Mouse (Mus musculus): ENCODE results near the gene Hist1h1c.
"Not testable (repeated sequence)": the region's sequence is repeated elsewhere in the genome, so short reads cannot be mapped to it uniquely, and the experiment has no call there.

Gene Hist1h1c

DNA sequence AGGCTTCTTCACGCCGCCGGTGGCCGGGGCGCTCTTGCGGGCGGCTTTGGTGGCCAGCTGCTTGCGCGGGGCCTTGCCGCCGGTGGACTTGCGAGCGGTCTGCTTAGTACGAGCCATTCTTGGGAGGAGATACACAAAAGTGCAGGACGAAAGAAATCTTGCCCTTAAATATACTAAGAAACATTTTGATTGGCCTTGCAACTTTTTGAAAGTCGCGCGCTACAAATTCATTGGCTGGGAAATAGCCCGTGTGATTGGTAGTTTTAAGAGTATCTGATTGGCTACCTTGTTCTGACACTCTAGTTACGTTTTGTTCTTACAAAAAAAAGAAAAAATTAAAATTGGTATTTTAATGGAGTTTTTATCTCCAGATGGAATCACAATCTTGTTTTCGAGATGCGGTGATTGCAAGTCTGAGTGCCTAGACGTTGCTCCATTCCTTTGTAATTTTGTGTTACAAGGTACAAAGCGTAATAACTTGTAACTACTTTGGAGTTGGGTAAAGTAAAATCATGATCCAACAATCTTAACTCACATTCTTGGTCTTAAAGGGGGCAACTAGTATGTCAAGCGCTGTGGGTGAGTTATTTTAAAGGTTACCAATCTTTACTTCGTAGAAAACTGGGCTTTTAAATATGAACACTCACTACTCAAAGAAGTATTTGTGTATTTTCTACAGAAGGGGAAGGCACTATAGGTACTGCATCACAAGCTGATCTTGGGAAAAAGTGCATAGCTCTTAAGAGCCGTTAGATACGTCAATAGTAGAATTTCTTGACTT, 7.0 kb downstream of the Hist1h1c start, which contains the start of gene Hist1h3c:
TSS of gene Hist1h3c (minus strand) at position 222 of the 781 bp plus-strand sequence.
- peak; percentile 92 for DNase-seq (ENCODE audit: low spot score)

DNA sequence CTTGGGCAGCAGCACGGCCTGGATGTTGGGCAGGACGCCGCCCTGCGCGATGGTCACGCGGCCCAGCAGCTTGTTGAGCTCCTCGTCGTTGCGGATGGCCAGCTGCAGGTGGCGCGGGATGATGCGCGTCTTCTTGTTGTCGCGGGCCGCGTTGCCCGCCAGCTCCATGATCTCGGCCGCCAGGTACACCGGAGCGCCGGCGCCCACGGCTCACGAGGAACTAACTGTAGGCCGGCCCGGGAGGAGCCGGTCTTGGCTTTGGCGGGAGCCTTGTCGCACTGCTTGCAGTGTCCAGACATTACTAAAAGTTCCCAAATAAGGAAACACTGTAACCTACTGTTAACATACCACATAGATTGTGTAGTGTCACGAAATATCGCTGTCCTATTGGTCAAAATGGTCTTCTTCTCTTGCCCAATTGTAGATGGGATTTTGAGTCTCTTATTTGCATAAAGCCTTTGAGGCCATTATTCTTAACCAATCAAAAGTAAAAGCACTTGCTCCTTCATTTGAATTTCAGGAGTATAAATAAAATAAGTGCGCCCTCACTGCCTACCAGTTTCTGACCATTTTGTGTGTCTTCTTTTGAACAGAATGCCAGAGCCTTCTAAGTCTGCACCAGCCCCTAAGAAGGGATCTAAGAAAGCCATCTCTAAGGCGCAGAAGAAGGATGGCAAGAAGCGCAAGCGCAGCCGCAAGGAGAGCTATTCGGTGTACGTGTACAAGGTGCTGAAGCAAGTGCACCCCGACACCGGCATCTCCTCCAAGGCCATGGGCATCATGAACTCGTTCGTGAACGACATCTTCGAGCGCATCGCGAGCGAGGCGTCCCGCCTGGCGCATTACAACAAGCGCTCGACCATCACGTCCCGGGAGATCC, 7.8 kb downstream of the Hist1h1c start, which contains the start of gene Hist1h2bb:
TSS of gene Hist1h2bb (plus strand) at position 534 of the 880 bp plus-strand sequence.
- DNase-seq (ENCODE audit: low spot score), result peak; percentile 78

DNA sequence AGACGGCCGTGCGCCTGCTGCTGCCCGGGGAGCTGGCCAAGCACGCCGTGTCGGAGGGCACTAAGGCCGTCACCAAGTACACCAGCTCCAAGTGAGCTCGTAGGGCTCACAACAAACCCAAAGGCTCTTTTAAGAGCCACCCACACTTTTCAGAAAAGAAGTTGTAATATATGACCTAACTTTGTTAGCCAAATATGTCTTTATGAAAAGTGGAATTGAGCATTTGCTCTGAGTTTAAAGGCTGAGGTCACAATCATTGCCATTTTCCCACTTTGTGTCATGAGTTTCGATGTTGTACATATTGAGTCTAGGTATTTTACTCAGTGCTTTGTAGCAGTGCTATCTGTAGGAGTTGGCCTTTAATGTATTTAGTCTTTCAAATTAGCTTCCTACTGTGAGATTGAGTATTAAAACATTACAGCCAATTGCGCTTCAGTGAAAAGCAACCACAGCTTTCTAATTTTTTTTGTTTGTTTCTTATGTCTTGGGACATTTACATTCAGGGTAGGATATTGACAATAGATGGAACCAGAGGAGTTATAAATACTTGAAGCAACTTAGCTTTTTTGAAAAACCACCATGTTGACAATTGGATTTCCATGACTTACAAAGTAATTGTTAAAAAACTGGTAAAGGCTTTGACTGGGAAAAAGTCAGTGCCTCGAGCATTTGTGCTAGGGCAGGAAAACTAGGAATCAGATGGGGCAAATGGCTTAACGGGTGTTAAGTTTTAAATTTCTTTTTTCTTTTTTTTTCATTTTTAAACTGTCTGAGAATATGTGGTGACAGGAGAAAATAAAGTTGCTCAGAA, 8.7 kb downstream of the Hist1h1c start:
- DNase-seq (ENCODE audit: low spot score), result no peak

DNA sequence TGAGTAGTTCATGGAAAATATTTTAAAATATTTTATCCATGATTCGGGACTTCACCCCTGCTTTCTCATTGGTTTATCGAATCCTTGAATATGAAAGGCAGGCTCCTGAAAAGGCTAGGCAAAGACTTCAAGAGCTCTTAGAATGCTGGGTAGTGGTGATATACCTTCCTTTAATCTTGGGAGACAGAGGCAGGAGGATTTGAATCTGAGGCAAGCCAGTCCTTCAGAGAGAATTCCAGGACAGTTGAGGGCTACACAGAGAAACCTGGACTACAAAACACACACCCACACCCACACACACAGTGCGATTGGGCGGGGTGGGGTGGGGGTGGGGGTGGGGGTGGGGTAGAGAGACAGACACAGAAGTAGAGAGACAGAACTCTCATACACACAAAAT, 9.3 kb downstream of the Hist1h1c start:
- DNase-seq (ENCODE audit: low spot score), result no peak

DNA sequence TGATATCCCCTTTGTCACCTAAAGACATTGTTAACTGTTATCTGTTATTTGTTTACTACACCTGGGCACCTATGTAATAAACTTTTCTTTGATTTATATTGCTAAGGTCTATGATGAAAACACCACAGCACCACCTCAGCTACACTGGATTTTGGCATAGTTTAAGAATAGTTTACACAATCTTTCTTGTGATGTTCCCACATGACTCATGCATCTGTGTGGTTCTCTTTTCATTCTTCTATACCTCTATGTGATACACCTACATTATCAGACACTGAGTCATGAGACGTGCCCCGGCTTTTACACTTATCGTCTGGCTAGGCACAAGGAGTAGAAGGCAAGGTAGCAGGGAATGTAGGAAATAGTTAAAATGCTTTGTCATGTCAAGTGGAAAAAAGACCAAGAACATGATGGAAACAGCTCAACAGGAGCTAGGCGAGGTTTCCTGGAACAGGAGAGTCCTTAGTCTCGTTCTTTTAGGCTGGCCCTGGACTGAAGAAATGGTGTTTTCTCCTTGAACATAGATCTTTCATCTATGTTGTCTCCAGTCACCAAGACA, 11.0 kb downstream of the Hist1h1c start:
- DNase-seq (ENCODE audit: low spot score), result no peak

DNA sequence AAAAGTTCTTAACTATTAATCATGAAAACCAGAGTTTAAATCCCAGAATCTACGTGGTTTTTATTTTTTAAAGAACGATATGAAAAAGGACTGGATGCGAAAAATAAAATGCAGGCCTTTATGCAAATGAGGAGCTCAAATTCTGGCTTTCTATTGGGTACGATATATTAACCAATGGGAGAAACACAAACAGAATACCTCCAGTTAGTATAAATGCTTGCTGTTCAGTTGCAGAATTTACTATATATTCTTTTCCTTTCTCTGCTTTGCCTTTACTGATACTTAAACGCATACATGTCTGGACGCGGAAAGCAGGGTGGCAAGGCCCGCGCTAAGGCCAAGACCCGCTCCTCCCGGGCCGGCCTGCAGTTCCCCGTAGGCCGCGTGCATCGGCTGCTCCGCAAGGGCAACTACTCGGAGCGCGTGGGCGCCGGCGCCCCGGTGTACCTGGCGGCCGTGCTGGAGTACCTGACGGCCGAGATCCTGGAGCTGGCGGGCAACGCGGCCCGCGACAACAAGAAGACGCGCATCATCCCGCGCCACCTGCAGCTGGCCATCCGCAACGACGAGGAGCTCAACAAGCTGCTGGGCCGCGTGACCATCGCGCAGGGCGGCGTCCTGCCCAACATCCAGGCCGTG, 12.3 kb downstream of the Hist1h1c start, which contains the start of gene Hist1h2ab:
TSS of gene Hist1h2ab (plus strand) at position 288 of the 639 bp plus-strand sequence.
- DNase-seq (ENCODE audit: low spot score), result not testable (repeated sequence)

DNA sequence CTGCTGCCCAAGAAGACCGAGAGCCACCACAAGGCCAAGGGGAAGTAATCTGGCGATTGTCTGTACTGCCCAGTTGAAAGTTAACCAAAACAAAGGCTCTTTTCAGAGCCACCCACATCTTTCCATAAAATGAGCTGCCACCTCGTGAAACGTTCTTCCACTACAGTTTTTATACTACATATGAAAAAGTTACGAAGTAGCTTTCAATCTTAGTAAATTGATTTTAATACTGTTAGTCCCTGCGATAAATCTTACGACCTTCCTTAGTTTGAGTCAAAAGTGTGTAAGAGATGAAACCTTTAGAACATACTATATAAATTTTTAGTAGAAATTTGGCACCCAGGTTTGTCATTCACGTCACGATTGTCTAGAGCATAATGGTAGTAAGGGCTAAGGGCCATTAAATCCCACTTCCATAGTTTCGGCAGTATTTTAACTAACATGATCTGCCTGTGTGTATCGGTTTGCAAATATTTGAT, 12.9 kb downstream of the Hist1h1c start:
- no peak for DNase-seq (ENCODE audit: low spot score)

DNA sequence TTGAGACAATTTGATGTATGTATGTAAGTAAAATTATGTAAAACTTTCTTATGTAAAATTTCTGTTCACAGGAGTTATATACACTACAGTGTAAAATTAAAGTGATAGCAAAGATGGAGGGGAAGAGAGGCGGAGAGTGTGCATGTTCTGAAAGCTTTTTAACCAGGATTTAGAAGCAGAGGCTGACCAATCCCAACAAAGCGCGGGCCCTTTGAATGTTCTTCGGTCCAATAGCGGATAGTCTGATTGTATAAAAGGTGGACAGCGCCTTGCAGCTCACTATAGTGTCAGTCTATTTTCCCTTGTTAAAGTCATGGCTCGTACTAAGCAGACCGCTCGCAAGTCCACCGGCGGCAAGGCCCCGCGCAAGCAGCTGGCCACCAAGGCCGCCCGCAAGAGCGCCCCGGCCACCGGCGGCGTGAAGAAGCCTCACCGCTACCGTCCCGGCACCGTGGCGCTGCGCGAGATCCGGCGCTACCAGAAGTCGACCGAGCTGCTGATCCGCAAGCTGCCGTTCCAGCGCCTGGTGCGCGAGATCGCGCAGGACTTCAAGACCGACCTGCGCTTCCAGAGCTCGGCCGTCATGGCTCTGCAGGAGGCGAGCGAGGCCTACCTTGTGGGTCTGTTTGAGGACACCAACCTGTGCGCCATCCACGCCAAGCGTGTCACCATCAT, 13.6 kb downstream of the Hist1h1c start, which contains the start of gene Hist1h3b:
TSS of gene Hist1h3b (plus strand) at position 201 of the 675 bp plus-strand sequence.
- peak; percentile 93 for DNase-seq (ENCODE audit: low spot score)

DNA sequence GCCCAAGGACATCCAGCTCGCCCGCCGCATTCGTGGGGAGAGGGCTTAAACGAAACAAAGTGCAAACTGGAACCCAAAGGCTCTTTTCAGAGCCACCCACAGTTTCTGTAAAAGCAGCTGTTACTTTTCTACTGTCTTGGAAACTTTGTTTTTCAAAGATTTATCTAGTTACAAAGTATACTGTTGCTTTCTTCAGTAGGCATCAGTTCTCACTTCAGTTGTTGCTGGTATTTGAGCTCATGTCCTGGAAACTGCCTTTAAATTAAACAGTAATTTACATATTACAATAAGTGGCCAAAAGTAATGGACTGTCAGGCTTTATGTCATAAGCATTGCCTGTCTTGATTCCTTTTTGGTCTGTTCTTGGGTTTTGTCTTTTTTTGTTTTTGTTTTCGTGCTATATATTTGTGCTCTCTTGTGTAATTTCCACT, 14.1 kb downstream of the Hist1h1c start:
- no peak for DNase-seq (ENCODE audit: low spot score)

DNA sequence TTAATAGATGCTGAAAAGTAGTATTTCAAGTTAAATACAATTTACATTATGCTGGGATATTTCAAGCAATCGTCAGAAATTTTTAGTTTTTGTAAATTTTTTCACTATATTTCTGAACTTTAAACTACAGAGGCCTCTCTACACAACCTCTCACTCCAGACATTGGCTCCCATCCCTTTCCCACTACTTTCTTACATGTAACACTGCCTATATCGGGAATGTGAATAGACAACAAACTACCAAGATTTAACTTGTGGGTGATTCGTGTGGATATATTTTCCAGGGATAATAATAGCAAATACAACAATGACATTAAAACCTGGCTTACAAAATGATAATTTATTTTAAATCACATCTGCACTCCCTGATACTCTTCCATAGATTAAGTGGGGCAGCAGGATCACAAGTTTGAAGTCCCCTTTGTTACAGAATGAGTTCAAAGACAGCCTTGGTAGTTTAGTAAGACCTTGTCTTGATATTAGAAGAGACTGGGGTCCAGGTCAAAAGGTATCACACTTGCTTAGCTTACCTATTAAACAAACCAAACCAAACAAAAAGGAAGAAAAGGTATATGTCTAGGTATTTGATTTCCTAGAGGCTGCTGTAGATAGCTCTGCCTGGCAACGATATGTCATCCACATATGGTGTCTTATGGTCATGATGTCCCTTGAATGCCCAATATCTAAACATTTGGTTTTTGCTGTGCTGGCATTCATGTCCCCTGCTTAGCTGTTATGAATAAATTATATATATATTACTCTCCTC, 14.9 kb downstream of the Hist1h1c start:
- DNase-seq (ENCODE audit: low spot score), result no peak

DNA sequence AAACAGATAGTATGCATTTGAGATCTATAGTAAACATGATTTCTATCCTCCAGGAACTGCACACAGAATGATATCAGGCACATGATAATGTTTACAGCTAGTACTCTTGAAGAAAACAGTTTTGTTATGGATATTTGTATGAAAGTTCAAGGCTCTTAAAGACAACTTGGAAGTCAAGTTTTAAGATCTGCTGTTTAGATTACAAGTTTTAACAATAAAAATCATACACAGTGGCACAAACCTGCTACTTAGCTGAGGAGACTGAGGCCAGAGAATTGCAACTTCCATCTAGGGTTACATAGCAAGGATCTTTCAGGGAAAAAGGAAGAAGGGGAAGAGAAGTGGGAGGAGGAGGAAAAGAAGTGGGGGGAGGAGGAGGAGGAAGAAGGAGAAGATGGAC, 16.4 kb downstream of the Hist1h1c start:
- no peak for DNase-seq (ENCODE audit: low spot score)

DNA sequence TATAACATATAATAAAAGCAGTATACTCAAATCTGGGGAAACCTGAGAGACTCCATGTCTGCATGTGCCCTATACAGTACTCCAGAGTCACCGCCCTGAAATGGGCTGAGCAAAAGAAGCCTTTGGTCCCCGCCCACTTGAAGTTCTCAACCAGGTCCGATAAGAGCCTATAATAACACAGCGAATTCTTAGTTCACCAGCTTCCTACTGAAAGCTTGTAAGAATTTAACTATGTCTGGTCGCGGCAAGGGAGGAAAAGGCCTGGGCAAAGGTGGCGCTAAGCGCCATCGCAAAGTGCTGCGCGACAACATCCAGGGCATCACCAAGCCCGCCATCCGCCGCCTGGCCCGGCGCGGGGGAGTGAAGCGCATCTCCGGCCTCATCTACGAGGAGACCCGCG, 18.2 kb downstream of the Hist1h1c start, which contains the start of gene Hist1h4b:
TSS of gene Hist1h4b (plus strand) at position 224 of the 400 bp plus-strand sequence.
- peak; percentile 84 for DNase-seq (ENCODE audit: low spot score)

DNA sequence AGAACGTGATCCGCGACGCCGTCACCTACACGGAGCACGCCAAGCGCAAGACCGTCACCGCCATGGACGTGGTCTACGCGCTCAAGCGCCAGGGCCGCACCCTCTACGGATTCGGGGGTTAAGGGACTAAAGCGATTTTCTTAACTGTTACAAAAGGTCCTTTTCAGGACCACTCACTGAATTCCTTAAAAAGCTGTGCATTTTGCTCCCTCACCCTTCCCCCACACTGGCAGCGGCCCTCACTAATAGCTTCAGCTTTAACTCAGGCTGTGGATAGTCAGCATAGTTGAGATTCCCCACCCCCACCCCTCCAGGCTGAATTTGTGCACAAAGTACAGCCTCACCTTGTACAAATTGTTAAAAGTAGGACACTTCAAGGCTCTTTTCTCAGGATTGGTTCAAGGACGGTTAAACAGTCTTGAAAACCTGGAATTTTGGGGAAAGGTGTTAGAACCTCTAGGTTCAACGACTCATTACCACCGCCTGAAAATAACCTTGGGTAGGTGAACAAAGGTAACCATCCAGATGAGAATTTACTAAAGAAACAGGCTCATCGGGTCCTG, 18.7 kb downstream of the Hist1h1c start:
- DNase-seq (ENCODE audit: low spot score), result no peak

DNA sequence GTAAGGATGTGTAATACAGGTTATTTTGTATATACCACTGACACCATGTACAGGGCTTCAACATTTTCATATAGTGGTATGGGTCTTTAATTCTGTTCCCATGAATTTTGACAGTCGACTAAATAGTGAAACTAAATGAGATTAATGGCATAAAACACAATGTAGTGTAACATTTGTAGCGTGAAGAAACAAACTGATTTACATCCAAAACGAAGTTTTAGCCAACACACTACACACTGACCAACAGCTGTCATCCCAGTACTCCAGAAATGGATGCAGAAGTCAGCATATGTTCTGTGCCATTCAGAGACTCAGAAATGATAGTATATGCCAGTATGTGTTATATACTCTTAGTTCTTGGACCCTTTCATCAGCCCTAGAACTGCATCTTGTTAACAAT, 19.3 kb downstream of the Hist1h1c start:
- DNase-seq (ENCODE audit: low spot score), result no peak

DNA sequence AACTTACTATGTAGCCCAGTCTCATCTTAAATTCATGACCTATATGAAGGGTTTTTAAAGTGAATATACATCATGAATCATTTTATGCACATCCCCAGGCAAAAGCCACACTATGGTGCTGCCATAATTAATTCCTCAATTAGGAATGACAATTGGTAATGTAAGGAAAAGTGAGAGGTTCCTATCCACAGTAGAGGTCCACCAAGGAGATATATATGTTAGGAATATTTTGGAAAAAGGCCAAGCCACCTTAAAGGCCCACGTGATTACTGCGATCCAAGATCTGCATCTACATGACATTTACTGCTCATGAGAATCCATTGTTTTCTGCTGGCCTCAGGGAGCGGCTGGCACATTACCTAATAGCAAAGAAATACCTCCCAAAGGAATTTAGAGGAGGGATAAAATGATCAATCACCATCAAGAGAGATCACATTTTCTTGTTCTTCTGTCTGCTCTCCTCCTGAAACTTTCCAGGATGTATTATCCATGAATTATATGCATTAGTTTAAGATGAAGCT, 20.7 kb downstream of the Hist1h1c start:
- DNase-seq (ENCODE audit: low spot score), result no peak

DNA sequence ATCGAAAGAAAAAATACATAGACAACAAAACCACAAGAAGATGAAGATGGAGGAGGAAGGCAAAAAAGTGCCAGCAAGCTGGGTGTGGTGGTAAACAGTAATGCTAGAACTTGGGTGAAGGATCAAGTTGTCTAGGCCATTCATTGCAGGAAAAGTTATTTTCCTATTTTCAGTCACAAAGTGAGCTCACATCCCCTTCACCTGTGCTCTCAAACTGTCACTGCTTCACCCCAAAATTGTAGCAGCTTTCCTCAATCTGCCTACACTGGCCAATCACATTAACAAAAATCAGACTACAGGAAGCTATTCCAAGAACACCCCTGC, 21.3 kb downstream of the Hist1h1c start:
- DNase-seq (ENCODE audit: low spot score), result no peak

DNA sequence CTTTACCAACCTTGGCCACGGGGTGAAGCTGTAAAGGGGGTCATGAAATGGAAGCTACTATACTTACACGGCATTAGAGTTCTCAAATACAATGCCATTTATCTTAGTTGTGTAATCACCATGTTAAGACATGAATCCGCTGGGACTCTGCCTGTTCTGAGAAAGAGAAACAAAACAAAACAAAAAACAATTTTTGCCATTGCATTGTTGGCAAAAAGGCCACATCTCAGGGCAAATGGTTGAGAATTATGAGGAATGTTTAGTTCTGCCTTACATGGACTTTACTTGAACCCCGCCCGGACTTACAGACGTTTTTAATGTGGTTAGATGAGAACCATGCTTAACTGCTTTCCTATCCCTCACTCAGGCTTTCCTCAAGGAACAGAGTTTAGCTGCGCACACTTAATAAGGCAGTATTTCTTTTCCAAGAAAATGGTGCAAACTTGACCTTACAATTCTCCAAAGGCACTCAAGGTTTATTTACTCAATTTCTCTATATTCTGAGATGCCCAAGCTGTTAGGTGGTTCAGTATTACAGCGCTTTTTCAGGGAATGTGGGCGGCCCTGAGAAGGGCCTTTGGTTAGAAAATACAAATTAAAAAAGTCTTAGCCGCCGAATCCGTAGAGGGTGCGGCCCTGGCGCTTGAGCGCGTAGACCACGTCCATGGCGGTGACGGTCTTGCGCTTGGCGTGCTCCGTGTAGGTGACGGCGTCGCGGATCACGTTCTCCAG, 21.8 kb downstream of the Hist1h1c start:
- no peak for DNase-seq (ENCODE audit: low spot score)
